Mouse (Mus musculus) heart, postnatal 10 days (tissue): ENCODE results near the gene Rarb. TPM values are rescaled to one million over a fixed set of nuclear protein-coding genes. Genes with fewer than 3 reads are reported as not detected.

Experiments
- DNase-seq, 2 experiments: peaks; one replicate each; pipeline ENCODE4 v3.0.0; 2021
- intact Hi-C: fragments of 180-260 bp; cut with DNase I; formaldehyde crosslinking; loops from one replicate; pipeline ENCODE4 v1.15.1; 2025
- total RNA-seq, 2 experiments: library from RNA; stranded (reverse); gene quantifications; 2 replicates each; pipeline ENCODE4 v1.2.3; 2021

Gene Rarb
- total RNA-seq, 2 experiments from 2014 or later = 15.9 to 20.2 TPM

DNA sequence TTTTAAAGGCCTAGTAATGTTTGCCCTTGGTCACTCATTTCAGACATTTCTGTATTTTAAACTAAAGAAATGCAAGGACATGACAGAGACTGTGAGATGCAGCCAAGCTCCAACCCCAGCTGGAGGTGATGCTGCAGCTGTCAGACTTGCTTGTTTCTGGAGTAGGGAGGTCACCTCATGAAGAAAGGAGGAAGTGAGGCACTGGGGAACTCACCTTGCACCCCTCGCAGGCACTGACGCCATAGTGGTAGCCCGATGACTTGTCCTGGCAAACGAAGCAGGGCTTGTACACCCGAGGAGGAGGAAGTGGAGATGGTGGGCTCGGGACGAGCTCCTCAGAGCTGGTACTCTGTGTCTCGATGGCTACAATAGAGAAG lies 270.8 kb downstream of the Rarb start:
- intact Hi-C loops = no loop called here
- no peak for DNase-seq

GRCm38 (mm10) chr14:16547492-16548199 lies 271.3 kb downstream of the Rarb start:
- peak; percentile 52 to 65 for DNase-seq
- intact Hi-C loops = no loop called here

GRCm38 (mm10) chr14:16544995-16545394 lies 274.0 kb downstream of the Rarb start:
- intact Hi-C loops = no loop called here
- no peak for DNase-seq

- no peak for DNase-seq
- intact Hi-C loops = no loop called here
Measured at GRCm38 (mm10) chr14:16541641-16542040, 277.3 kb downstream of the Rarb start.

DNA sequence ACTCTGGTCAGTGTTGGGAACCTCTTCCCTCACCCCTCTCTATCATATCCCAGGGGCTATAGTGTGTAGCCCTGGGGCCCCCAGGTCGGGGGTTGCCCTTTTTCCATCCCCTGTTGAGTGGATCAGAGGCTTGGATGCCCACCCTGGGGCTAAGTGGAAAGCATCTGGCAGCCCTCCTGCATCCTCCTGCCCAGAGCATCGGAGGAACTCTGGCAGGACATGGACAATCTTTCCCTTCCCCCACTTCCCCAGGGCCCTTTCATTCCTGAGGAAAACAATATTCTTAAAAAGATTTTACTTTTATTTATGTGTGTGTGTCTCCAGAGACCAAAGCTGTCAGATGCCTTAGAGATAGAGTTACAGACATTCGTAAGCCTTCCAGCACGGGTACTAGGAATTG lies 281.5 kb downstream of the Rarb start:
- intact Hi-C loops = no loop called here
- DNase-seq = no peak

DNA sequence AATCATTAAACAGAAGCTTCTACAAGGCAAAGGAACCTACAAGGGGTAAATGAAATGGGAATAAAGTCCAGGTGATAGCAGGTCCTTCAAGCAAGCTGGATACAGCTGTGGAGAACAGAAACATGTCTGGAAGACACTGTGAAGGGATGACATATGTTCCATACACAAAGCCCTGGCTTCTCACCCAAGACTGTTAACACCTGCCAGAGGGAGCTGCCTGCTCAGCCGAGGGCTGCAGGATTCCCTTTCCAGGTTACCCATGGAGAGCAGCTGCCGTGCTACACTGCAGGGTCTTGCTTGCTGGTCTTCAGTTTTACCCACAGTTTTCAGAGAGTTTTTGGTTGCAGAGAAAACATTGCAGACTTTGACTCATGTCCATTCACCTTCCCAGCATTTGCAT lies 290.3 kb downstream of the Rarb start:
- DNase-seq = no peak
- intact Hi-C loops = no loop called here

- intact Hi-C loops = no loop called here
- DNase-seq = peak; percentile 30 to 58
Measured at GRCm38 (mm10) chr14:16526120-16526519, 292.8 kb downstream of the Rarb start.

- intact Hi-C loops = no loop called here
- DNase-seq = no peak
Measured at GRCm38 (mm10) chr14:16525137-16525924, 293.6 kb downstream of the Rarb start.

GRCm38 (mm10) chr14:16522852-16523251 lies 296.1 kb downstream of the Rarb start:
- intact Hi-C loops = no loop called here
- DNase-seq = no peak

GRCm38 (mm10) chr14:16519588-16520167 lies 299.3 kb downstream of the Rarb start:
- intact Hi-C loops = no loop called here
- no peak for DNase-seq

GRCm38 (mm10) chr14:16517958-16518357 lies 301.0 kb downstream of the Rarb start:
- DNase-seq = no peak
- intact Hi-C loops = no loop called here

DNA sequence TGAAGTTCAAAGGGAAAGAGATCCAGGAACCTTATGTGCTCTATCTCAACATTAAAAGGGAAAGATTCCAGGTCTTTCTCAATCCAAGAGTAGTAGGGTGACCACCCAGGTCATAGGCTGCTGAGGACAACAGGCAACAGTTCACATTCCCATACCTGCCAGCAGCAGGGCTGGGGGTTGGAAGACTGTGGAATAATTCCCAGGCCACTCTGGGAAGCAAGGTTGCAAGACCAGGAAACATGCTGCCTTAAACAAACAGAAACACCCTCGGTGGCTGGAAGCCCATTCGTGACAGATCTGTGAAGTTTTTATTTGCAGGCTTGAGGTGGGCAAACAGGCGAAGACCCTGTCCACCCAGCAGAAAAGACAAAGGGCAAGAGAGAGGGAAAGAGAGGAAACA lies 303.2 kb downstream of the Rarb start:
- intact Hi-C loops = no loop called here
- no peak for DNase-seq

GRCm38 (mm10) chr14:16510574-16510973 lies 308.4 kb downstream of the Rarb start:
- intact Hi-C loops = no loop called here
- DNase-seq = peak in 1 of 2 experiments; percentile 19

DNA sequence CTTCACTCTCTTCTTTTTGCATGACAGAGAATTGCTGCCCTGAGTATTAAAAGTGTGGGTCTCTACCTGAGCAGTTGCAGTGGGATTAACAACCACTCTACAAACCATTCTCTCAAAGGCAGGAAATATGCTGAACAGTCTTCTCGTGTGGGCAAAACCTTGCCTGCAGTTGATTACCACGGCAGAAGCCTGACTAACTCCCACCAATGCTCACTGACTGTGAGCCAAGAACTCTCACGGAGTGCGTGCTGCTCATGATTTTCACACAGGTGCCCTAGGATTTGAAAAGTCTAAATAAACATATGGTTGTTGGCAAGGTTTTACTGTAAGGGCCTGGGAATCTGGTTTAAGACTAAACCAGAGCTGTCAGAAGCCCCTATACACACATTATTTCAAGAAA lies 309.1 kb downstream of the Rarb start:
- DNase-seq = no peak
- intact Hi-C loops = no loop called here

GRCm38 (mm10) chr14:16508760-16509159 lies 310.2 kb downstream of the Rarb start:
- intact Hi-C loops = no loop called here
- DNase-seq = no peak

DNA sequence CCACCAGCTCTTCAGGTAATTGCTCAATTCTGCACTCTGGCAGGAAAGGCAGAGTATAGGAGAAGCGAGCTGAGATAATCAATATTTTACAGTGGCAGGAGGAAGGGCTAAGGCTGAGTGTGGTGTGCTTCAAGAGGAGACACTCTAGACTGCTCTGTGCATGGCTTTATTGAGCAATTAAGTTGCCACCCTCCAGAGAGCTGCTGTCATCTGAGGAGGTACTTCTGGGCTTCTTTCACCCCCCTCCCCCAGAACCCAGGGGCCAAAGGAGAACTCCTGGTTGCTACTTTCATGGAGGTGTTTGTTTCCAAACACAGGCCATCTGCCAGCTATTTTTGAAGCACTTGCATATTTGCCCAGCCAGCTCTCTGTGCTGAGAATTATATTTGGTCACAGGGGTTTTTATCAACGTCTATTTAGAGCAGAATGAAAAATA lies 321.7 kb downstream of the Rarb start:
- intact Hi-C loops = loop anchor here (5.0 kb wide), 1 partner anchor 75 kb away; no protein-coding TSS in a partner anchor
- peak; percentile 61 to 81 for DNase-seq

- peak; percentile 52 to 54 for DNase-seq
- intact Hi-C loops = no loop called here
Measured at GRCm38 (mm10) chr14:16483656-16484380, 335.1 kb downstream of the Rarb start.

- DNase-seq = no peak
- intact Hi-C loops = no loop called here
Measured at GRCm38 (mm10) chr14:16480621-16481020, 338.3 kb downstream of the Rarb start.

DNA sequence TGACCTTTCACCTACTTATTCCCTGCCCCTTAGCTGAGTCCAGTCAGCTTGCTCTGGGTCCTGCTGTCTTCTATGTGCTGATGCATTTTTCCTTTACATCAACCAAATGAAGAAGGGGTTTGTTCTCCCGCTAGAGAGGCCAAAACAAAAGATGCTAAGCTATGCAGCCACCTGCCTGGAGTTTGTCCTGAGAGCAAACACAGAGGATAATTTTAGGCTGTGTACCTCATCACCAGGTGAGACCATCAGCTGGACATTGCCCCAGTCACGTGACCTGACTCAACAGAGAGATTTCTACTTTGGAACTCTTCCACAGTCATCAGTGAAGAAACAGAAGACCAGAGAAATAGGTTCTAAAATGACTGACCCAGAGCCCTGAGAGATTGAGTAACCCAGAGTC lies 339.4 kb downstream of the Rarb start:
- intact Hi-C loops = no loop called here
- no peak for DNase-seq

- peak in 1 of 2 experiments; percentile 23 for DNase-seq
- intact Hi-C loops = no loop called here
Measured at GRCm38 (mm10) chr14:16478606-16479323, 340.2 kb downstream of the Rarb start.
